Mouse (Mus musculus) 416B (cell line): Measurements from ENCODE around the gene Gm20388.

Source experiments
- DNase-seq: peaks from one replicate; pipeline ENCODE4 v3.0.0; 2011; ENCODE audit warnings: low read depth

Gm20388 gene

DNA sequence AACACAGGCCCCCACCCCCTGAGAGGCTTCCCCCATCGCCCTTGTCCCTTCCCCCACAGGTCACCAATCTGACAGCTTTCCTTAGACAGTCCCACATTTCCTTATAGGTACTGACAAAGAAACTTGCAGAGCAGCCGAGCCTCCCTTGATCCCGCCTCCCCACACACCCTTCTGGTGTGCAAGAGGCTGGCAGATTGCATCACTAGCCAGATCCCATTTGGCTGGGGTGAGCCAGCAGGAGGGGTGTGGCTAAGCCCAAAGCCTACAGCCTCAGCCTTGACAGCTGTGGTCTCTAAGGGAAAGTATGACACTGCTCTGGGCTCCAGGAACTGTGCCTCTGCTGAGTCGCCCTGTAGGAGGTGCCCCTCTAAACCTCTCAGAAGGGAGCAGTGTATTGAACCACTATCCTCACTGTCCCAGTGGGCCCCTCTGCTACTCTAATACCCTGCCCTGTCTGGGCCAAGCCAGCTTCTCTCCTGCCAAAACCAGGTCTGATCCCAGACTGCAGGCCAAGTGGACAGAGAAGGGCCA, 1987.8 kb downstream of the Gm20388 start:
- peak; percentile 99 for DNase-seq

DNA sequence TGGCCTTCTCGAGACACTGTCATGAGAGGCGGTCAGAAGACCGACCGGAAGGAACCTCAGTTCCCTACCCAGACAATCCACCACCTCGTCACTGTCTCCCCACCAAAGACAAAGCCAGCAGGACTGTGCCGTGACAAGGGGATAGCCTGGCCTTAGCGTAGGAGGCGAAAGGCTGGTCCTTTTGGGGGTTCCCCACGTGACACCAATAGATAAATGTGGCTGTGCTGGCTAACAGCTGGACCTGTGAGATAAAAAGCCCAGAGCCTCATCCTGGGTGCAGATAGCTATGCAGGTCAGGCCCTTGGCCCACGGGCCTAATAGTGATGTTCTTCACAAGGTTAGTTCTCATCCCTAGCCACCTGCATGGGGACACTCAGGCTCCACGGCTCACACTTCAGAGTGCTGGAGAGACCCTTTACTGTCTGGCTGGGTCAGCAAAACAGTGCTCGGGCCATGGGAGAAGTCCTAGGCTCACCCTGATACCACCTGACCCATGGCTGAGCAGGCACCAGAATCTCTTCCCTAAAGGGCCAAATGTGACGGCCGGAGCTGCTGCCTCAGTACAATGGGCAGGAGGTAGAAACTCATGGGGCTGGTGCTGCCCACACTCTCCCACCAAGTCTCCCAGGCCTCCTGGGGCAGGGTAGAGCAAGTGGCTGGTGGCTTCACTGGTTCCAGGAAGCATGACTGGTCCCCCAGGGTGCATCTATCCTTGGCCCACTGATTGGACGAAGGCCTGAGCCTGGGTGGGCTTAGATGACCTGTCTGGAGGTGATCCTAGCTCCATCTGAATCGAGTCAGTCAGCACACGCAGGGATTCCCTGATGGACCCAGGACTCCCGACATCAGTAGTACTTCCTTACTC, 1988.8 kb downstream of the Gm20388 start:
- no peak for DNase-seq

GRCm38 (mm10) chr8:121901498-121902236, 1991.0 kb downstream of the Gm20388 start:
- peak; percentile 67 for DNase-seq

DNA sequence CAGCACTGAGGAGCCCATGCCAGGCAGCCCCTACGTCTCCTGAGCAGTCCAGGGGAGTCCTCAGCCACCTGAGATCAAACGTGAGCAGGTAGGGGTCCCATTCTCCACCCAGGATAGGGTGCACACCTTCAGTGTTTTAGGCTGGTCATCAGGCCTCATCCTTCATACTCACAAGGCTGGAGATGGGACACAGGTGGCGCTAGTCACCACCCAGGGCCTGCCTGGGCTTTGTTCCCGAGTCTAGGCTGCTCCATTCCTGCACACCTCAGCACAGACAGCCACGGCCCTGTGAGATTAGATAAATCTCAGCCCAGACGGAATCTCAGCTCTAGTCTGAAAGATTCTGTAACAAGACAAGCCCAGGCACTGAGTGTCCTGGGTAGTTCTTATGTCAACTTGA, 1993.3 kb downstream of the Gm20388 start:
- DNase-seq: no peak

DNA sequence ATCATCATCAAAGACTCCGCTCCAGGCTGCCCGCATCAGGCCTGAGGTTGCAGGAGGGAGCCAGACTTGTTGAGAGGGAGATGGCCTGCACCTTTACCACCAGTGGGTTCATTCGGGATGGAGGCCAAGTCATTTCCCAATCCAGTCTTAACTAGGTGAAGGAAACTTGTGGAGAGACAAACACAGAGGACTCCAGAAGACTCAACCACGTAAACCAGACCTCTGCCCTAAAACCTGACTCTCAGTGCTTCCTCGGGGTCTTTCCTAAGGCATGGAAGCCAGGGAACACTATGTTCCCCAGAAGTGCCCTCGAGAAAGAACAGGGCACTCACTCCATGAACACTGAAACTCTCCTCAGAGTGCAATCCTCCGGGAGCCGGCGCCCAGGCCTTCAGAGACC, 1994.4 kb downstream of the Gm20388 start:
- DNase-seq: no peak

DNA sequence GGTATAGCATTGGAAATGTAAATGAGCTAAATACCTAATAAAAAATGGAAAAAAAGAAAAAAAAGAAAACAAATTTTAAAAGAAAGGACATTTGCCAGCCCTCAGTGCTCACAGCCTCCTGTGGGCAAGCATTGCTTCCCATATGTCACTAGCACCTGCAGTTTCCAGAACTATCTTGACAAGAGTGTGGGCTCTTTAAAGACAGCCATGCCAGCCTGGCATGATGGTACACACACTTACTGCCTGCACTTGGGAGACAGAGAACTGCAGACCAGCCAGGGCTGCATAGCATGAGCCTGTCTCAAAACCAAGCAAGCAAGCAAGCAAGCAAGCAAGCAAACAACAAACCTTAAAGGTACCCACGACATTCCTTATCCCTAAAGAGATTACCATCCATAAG, 1994.8 kb downstream of the Gm20388 start:
- no peak for DNase-seq

DNA sequence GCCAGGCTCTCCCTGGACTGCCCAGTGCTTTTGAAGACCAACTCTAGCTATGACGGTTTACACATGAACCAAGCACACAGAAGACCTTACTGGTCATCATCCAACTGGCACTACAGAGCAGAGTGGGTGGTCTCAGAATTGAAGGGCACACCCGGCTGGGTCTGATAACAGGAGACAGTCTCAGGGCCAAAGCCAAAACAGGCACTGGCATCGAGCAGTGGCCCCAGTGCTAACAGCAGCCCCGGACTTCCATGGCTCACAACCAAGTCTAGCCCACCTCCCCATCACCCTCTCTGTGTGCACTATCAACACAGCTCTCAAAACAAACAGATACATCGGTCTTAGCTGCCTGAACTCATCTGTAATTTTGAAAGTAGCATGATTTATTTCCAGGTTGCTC, 1995.2 kb downstream of the Gm20388 start:
- DNase-seq: no peak

- DNase-seq: peak; percentile 87
Measured at GRCm38 (mm10) chr8:121906542-121907512, 1996.2 kb downstream of the Gm20388 start.

DNA sequence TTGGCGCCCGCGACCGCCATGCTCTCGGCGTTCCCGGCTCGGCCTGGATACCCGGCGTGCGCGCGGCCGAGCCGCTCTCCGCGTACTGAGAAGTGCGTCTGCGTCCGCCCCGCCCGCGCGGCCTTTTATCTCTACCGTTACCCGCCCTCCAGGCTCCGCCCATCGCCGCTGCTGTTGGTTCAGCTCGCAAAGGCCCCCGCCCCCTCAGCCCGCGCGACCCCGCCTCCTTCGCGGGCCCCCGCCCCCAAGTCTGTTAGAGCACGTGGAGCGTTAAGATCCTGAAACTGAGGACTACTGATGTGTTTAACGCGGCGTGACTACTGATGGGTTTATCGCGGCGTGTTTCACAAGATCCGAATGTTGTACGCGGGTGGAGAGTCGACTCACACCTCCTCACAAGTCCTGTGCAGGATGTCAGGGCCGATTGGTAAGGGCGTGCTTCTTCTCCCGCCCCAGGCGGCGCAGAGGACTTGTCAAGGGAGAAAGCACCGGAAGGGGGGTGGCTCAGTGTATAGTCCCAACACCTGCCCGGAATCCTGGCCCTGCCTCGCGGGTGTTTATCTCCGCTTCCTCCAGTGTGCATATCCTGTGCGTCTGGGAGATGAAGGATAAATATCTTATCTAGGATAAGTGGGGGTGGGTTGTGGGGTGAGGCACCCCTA, 1997.1 kb downstream of the Gm20388 start, which contains the start of gene Slc7a5:
TSS of gene Slc7a5 (minus strand) at position 108 of the 662 bp plus-strand sequence.
- DNase-seq: peak; percentile 97

DNA sequence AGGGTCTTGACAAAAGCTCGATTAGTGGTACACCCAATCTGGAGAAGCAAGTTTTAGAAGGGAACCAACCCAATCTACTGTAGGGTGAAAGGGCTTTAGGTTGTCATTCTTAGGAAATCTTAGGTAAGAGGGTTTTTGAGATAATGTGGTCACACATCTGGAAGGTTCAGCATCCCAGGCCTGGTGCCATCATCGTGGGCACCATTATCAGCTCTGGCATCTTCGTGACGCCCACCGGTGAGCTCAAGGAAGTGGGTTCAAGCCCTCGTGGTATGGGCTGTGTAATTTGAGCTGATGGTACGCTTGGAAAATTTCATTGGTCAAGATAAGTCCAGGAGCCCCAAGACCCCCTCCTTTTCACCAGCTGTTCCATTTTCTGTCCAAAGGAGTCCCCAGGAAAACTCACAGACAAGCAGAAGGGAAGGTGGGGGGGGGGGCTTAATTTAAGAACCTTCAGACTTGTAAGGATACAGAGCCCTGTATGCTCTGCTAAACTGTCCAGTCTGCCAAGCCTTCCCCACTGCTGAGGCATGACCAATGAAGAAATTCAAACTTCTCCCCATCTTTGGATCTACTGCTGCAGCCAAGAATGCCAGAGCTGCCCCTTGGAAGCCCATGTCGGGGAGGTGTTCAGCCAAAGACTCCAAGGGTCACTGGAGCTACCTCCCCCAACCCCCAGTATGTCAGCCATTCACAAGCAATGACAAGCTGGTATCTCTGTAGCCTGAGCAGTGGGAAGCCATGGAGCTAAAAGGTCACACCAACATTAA, 1997.9 kb downstream of the Gm20388 start:
- DNase-seq: peak; percentile 89

- peak; percentile 63 for DNase-seq
Measured at GRCm38 (mm10) chr8:121909148-121909541, 1998.5 kb downstream of the Gm20388 start.

DNA sequence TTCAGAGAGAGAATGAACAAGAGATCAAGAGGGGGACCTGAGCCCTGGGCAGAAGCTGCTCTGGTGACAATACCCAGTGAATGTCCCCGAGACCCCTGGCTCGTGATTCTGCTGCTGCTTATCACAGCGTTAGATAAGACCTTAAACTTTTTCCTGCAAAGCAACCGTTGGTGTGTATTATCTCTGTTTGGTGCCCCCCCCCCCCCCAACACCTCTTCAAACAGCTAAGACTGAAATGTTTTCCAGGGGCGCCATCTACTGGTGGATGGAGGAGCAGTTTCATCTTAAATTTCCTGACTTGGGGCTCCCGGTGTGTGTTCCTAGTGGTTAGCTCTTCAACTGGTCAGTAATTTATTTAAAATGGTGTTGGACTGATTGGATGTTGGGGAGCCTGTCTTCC, 1999.0 kb downstream of the Gm20388 start:
- DNase-seq: peak; percentile 91

- DNase-seq: no peak
Measured at GRCm38 (mm10) chr8:121911400-121911799, 2000.8 kb downstream of the Gm20388 start.

GRCm38 (mm10) chr8:121911987-121912386, 2001.3 kb downstream of the Gm20388 start:
- no peak for DNase-seq

DNA sequence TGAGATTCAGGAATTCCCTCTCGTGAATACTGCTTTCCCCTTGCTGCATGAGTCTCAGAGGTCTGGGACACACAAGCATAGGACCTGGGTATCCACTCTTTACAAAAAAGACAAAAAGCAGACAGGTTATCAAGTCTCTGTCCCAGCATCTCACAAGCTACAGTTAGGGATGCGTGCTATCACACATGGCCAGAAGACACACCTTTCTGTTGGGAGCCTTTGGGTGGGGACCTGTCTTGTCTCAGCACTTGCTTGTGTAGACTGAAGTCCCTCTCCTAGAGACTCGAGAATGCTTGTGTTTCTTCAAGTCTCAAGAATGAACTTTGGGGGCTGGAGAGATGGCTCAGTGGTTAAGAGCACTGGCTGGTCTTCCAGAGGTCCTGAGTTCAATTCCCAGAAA, 2002.2 kb downstream of the Gm20388 start:
- no peak for DNase-seq

GRCm38 (mm10) chr8:121913378-121913777, 2002.7 kb downstream of the Gm20388 start:
- no peak for DNase-seq

- no peak for DNase-seq
Measured at GRCm38 (mm10) chr8:121919158-121919557, 2008.5 kb downstream of the Gm20388 start.

DNA sequence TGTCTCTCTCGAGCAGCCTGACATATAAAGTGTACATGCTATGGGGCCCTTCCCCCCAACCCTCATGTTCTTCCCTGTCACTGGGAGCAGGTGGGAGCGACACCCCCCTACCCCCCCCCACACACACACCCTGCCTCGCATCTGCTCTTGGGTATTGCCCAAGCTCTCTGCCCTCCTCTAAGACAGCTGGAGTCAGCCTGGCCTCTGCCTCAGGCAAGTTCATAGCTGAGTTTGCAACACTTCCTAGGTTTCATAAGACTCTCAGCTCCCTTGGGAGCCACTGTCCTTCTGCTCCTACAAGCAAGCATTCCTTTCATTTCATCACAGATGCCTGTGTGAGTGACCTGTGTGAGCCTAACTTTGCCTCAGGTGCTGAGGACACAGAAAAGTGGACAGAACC, 2009.1 kb downstream of the Gm20388 start:
- DNase-seq: peak; percentile 43

- DNase-seq: no peak
Measured at GRCm38 (mm10) chr8:121921582-121921981, 2010.9 kb downstream of the Gm20388 start.

- no peak for DNase-seq
Measured at GRCm38 (mm10) chr8:121922101-121922500, 2011.5 kb downstream of the Gm20388 start.
